Mouse (Mus musculus) granulocyte monocyte progenitor cell, adult 5-6 weeks (primary cell): Measurements from ENCODE around the gene Phldb2. TPM values are rescaled to one million over a fixed set of nuclear protein-coding genes. Genes with fewer than 3 reads are reported as not detected.

Experiments used
- ATAC-seq: replicated peaks from 2 replicates; pipeline ENCODE4 v1.8.0; 2016; ENCODE audit warnings: mild to moderate bottlenecking, moderate TSS enrichment, inconsistent platforms; ENCODE audit not compliant: poor library complexity, severe bottlenecking
- total RNA-seq, 2 experiments: library from RNA; stranded (forward) in 1 of 2; stranded (reverse) in 1 of 2; fragments of 200-712, 200-1000 nt in 1 of 2; fragments of >200 nt in 1 of 2; fragmentation: Nextera tagmentation in 1 of 2; gene quantifications; 2 replicates each; pipeline ENCODE4 v1.2.3; 2014 to 2017

Phldb2 gene
- total RNA-seq, 2 experiments from 2014 or later: 1.4 to 4.3 TPM

GRCm38 (mm10) chr16:45756855-45757254 lies 196.5 kb downstream of the Phldb2 start:
- ATAC-seq: peak; percentile 83

- no peak for ATAC-seq
Observed at GRCm38 (mm10) chr16:45743591-45744144, 209.7 kb downstream of the Phldb2 start.

GRCm38 (mm10) chr16:45742615-45743476 lies 210.6 kb downstream of the Phldb2 start, which contains the start of gene Abhd10:
TSS of gene Abhd10 (minus strand) at chr16:45742955.
- peak; percentile 92 for ATAC-seq

GRCm38 (mm10) chr16:45737880-45738279 lies 215.5 kb downstream of the Phldb2 start:
- ATAC-seq: no peak

GRCm38 (mm10) chr16:45736724-45737123 lies 216.7 kb downstream of the Phldb2 start:
- ATAC-seq: peak; percentile 89

GRCm38 (mm10) chr16:45729163-45729562 lies 224.2 kb downstream of the Phldb2 start:
- ATAC-seq: no peak

GRCm38 (mm10) chr16:45724742-45725102 lies 228.7 kb downstream of the Phldb2 start:
- peak; percentile 25; the same call in 1 of the 2 replicates for ATAC-seq

- peak; percentile 48 for ATAC-seq
Observed at GRCm38 (mm10) chr16:45724061-45724741, 229.2 kb downstream of the Phldb2 start, which contains the start of gene Tagln3. TSS of gene Tagln3 (minus strand) at chr16:45724608.

- ATAC-seq: no peak
Observed at GRCm38 (mm10) chr16:45723172-45723901, 230.1 kb downstream of the Phldb2 start.

- no peak for ATAC-seq
Observed at GRCm38 (mm10) chr16:45722460-45722951, 230.9 kb downstream of the Phldb2 start.

GRCm38 (mm10) chr16:45720022-45720630 lies 233.3 kb downstream of the Phldb2 start:
- ATAC-seq: no peak

GRCm38 (mm10) chr16:45718296-45718695 lies 235.1 kb downstream of the Phldb2 start:
- no peak for ATAC-seq

GRCm38 (mm10) chr16:45714489-45715150 lies 238.8 kb downstream of the Phldb2 start:
- no peak for ATAC-seq

- ATAC-seq: no peak
Observed at GRCm38 (mm10) chr16:45713878-45714277, 239.5 kb downstream of the Phldb2 start.

- no peak for ATAC-seq
Observed at GRCm38 (mm10) chr16:45713261-45713660, 240.1 kb downstream of the Phldb2 start.

- no peak; the same call in 1 of the 2 replicates for ATAC-seq
Observed at GRCm38 (mm10) chr16:45711263-45711662, 242.1 kb downstream of the Phldb2 start.

GRCm38 (mm10) chr16:45699301-45699700 lies 254.1 kb downstream of the Phldb2 start:
- no peak for ATAC-seq

GRCm38 (mm10) chr16:45697996-45698395 lies 255.4 kb downstream of the Phldb2 start:
- no peak for ATAC-seq
